Mouse (Mus musculus) thymus, postnatal 14 days (tissue): Measurements from ENCODE around the gene Nisch.
A peak's percentile ranks its signal among the peaks of the same experiment; 100 is the strongest.

Source experiments
- DNase-seq: peaks from one replicate; pipeline ENCODE4 v3.0.0; 2021

Nisch gene

DNA sequence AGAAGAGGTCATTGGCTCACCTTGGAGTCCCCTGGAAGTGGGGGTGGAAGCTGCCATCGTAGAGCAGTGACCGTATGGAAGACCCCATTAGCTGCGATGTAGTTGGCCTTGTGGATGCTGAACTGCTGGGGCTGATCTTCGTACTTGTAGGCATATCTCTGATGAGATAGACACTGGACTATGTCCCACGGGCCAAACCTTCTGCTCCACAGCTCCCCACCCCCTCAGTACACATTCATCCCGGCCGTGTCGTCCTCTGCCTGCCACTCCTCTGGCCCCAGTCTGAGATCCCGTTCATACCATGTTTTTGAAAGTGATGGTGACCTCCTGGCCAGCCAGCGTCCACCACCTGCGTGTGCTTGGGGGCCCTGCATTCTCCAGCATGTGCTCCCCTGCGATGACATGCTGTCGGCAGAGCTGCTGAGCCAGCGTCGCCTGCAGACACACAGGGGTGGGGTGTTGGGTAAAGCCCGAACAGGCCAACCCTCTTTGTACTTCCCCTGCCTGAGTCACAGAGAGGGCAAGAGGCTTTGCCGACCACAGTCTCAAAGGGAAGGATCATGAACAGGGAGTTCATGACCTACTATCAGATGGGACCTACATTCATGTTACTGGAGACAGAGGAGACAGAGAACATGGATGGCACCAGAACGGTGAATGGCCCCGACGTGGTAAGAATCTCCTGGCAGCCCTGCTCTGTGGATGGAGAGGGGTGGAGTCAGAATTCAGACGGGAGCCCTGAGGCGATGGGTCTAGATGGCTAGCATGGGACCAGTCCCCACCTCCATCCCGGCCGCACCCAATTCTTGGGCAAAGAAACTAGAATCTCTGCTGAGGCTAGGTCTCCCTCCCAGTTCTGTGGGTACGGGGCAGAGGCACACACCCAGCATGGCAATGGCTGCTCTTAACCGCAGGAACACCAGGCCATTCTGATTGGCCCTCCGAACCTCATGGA lies 56.3 kb downstream of the Nisch start:
- no peak for DNase-seq

DNA sequence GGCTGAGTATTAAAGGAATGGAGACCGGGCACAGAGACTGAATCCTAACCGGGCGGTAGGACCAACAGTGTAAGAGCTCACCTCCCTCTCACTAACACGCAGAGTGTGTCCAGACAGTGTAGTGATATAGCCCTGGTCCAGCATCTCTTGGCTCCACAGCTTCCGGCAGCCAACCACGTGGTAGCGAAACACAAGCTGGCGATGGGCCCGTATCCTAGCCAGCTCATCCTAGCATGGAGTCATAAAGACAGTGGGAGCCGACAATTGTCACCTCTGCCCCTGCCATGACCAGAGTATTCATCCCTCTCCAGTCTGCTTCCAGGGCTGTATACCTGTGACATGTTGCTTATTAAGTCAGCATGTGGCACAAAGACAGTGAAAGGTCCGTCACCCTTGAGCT lies 71.1 kb downstream of the Nisch start:
- no peak for DNase-seq

DNA sequence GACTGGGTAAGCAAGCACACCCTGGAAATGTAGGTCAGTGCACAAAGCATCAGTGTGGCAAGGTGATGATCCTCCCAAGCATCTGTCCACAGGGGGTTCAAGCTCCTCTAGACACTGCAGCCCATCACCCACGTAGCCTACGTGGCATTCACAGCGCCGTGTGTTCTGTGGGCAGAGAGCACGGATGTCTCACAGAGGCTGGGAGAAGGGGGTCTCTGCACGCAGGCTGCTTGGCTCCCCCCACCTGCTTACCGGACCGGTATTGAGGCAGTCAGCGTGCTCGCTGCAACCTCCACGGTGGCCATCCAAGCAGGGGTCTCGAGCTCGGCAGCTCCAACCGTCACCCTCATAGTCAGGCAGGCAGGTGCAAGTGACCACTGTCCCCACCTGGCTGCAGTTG lies 75.7 kb downstream of the Nisch start:
- no peak for DNase-seq

DNA sequence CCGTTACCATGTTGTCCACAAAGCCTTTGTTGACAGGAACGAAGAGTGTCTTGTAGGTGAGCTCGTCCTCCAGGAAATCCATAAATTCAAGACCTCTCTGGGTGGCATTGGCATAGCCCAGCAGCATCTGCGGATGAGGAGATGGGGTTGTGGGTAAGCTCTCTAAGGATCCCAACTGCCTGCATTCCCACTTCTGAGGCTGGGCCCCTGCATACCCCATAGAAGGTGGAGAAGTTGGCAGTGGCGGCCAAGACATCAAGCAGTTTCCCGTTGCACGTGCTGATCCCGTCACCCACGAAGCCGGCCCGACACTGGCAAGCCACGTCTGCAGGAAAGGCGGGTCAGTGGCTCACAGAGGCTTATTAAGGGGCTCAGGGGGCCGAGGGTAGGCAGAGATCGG lies 76.6 kb downstream of the Nisch start:
- no peak for DNase-seq

DNA sequence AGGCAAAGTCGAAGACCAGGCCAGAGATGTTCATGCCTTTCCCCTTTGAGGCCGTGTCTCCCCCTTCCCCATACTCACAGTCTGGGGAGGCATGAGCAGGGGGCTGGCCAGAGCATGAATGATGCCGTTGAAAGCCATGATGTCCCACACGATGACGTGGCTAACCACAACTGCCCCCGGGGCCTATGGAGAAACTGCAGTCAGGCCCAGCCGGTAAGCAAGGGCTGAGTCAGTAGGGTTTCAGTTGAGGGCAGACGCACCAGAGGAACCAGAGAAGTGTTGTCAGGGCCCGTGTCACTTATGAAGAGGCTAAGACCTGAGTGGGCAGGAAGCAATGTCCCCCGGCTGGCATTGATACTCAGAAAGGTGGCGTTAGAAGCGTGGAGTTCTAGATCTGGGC lies 77.1 kb downstream of the Nisch start:
- no peak for DNase-seq

- no peak for DNase-seq
Measured at GRCm38 (mm10) chr14:31138897-31139429, 77.8 kb downstream of the Nisch start.

GRCm38 (mm10) chr14:31138219-31138896 lies 78.4 kb downstream of the Nisch start:
- DNase-seq = no peak

- no peak for DNase-seq
Measured at GRCm38 (mm10) chr14:31137791-31138190, 79.0 kb downstream of the Nisch start.

DNA sequence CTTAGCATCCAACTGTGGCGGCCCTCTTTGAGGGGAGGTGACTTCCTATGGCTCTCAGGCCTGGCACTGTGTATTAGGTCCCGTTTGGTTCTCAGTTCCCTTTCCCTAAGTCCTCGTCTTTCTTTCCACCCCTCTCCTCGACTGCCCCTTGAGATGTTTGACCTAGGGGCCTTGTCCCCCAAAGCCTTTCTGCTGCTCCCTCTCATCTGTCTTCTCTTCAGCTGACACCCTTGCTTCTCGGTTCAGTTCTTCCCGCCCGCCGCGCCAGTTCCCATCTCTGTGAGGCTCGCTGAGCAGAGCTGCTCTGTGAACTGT lies 79.5 kb downstream of the Nisch start:
- no peak for DNase-seq

GRCm38 (mm10) chr14:31136411-31137280 lies 80.1 kb downstream of the Nisch start:
- no peak for DNase-seq

- no peak for DNase-seq
Measured at GRCm38 (mm10) chr14:31135495-31136410, 81.0 kb downstream of the Nisch start.

DNA sequence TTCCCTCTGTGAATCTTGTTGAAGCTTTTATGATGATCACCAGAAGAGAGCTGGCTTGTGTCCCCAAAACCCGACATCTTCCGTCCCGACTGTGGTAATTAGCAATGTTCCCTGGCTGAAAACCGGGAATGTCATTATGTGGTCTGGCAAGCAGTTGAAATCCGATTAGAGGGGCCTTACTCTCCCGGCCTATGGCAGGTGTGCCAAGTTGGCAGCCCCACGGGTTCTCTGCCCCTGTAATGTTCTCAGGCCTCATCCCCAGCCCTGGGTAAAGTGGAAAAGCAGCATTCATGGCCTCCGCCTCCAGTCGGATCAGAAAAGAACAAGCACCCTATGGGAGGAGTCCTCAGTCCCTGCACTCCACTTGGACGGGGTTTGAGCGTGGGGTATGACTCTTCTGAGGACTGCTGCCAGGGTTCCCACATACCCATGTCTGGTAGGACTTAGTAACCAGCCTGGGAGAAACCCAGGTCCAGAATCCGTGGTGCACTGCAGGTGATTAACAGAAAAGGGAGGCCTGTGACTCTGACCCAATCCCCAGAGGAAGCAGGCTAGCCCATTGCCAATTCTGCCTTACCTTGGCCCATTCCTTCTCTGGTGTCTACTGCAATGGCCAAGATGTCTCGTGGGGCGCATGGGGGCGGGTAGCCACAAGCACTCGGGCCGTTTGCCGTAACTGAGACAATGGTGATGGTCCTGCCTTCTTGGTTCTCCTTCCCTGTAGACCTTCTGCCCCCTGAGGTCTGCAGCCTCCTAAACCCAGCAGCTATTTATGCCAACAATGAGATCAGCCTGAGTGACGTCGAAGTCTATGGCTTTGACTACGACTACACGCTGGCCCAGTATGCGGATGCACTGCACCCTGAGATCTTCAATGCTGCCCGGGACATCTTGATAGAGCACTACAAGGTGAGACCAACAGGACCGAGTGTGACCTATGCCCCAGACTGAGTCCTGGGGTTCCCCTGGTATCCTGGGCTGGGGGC lies 82.4 kb downstream of the Nisch start:
- no peak for DNase-seq

DNA sequence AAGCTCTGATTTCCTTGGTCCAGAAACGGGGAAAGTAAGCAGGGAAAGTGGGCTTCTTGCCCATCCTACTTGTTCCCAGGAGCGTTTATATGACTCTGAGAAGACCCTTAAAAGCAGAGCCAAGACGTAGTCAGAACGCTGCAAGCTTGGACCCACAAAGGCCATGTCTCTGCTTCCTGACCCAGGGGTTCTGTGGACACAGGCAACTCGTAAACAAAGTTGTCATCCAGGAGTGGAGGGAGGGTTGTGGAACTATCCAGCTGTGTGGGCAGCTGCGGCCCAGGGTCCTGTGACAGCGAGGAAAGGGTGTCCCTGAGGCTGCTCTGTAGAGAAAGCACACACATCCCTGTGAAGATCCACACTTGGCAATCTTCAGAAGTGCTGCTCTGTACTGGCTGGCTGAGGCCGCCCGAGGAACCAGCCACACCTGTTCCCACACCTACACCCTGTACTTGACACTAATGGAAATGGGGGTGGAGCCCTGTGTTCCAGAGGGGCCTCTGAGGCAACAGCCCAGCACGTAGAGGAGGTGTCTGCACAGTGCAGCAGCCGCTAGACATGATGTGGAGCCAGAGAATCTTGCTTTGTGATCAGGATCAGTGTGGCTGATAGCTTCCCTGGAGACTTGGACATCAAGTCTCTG lies 83.6 kb downstream of the Nisch start:
- no peak for DNase-seq

GRCm38 (mm10) chr14:31132491-31132975 lies 84.2 kb downstream of the Nisch start:
- DNase-seq = no peak

DNA sequence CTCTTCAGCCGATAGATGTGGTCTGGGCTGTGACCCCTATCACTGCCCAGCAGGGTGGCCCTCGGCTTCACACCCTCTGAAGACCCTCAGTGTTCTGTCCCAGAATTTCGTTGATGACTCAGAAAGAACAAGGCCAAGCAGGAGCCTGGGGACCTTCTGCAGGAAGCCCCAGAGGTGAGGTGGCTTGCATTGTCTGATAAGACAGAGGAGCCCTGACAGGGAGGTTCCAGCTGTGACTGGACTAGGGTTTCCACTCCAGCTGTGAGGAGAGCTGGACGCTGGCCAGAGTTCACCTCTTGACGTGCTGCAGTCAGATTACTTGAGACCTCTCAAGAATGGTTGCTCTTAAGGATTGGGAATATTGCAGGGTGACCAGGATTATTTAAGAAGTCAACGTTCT lies 84.7 kb downstream of the Nisch start:
- DNase-seq = no peak

DNA sequence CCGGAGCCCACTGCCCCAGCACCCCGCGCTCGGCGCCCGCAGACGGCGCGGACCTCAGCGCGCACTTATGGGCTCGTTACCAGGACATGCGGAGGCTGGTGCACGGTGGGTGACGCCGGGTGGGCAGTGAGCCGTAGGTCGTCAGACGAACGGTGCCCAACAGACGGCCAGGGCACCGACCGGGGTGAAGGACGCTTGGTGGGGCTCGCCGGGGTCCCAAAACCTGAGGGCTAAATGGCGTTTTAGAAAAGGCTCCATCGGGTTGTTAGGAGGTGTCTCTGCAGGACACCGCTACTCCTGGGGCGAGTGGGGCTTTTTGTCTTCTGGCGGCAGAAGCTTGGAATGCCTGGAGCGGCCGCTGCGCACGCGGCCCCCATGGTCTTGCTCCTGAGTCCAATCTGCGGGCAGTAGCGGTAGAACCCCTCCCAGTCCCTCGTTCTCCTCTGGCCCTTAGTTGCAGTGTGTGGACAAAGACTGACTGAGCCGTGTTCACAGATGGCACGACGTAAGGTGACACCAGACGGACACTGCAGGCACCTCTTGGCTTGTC lies 85.4 kb downstream of the Nisch start:
- no peak for DNase-seq

DNA sequence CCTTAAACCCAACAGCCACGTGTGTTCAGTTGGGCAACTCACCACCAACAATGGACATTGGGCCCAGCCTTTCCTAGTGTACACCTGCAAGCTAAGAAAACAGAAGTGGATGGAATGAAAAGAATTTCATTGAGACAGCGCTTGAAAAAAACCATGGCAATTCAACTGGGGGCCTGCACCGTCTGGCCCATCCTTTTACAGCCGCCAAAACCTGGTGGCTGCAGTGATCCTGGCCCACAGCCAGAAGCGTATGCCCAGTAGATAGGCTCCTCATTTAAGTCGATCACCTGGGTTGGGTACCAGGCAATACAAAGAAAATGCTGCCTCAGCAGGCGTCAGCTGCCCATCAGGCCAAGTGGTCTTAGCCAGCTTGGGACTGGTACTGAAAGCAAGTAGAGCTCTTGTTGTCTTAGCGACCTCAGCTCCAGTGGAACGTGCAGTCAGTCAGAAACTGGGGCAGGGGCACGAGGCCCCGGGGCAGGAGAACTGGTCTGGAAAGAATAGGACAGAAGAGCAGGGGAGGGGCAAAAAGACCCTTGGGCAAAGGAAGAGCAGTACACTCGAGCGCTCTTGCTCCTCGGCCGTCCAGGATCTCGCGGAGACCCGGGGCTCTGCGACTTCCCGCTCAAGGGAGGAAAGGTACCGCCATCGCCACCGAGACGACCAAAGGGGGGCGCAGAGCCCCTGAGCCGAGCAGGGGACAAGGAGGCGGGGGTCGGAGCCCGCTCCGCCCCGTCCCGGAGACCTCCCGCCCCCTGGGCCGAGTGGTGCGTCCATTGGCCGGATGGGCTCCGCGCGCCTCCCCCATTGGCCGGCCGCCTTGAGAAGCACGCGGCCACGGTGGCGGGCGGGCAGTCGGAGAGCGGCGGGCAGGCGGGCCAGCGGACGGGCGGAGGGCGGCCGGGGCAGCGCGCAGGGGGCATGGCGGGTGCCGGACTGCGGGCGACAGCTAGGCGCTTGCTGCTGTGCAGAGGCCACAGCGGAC lies 86.2 kb downstream of the Nisch start, which contains the start of gene Nt5dc2:
TSS of gene Nt5dc2 (plus strand) at position 818 of the 985 bp plus-strand sequence.
- peak; percentile 93 for DNase-seq
